ENCODE assay signal across 25 mouse cellular contexts in the genomic region with DNA sequence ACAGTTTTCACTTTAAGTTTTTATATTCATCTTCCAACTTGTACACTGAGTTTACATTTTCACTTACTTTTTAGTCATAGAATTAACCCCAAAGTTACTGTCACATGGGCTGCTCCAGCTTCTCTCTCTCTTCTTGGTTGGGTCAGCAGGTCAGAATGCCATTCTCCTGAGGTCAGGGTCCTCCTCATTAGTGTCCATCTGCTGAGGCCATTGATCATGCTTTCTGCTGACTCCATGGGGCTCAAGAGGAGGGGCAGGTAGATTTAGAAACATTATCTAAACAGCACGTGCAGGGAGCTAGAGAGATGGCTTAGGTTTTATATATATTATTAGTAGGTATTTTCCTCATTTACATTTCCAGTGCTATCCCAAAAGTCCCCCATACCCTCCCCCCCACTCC.
DNase-seq lines count a peak whose midpoint lies in the region; ATAC-seq and TF ChIP-seq lines count a peak whose summit lies in the region.
"Had no signal": no experiment of that assay in that cellular context is flagged by ENCODE, and none has a peak within 500 bp of the region (broad histone marks: within the 10 kb centered on the region; RNA-seq: fewer than 3 reads in every experiment).

No protein-coding gene starts in this region.

- no peaks in the 10 kb centered on the region for H3K4me1 ChIP-seq in forebrain, embryonic 11.5 days (replicated peaks; ENCODE audit: control insufficient read depth, insufficient read depth, low read length)
- H3K4me1 ChIP-seq in forebrain, embryonic 16.5 days (replicated peaks; ENCODE audit: control insufficient read depth, insufficient read depth, low read length): no peaks in the 10 kb centered on the region
- H3K4me1 ChIP-seq in heart, embryonic 11.5 days (ENCODE audit: control insufficient read depth, insufficient read depth, low read length): no peaks in the 10 kb centered on the region
- no peaks in the 10 kb centered on the region for H3K4me1 ChIP-seq in stomach, postnatal 0 days (replicated peaks; ENCODE audit: control insufficient read depth, insufficient read depth)
- H3K4me1 ChIP-seq: embryonic facial prominence, embryonic 12.5 days; embryonic facial prominence, embryonic 15.5 days; forebrain, embryonic 12.5 days; forebrain, embryonic 15.5 days; heart, embryonic 10.5 days; hindbrain, embryonic 13.5 days had no signal

- 21% methylated on average over 1 of the region's 1 CpGs for WGBS in forebrain, embryonic 11.5 days
- 18% methylated on average over 1 of the region's 1 CpGs for WGBS in forebrain, embryonic 16.5 days
- WGBS in heart, embryonic 11.5 days (ENCODE audit: insufficient replicate concordance): 68% methylated on average over 1 of the region's 1 CpGs
- 30% methylated on average over 1 of the region's 1 CpGs for WGBS in stomach, postnatal 0 days

- no peak overlapping the region for H3K9ac ChIP-seq in forebrain, embryonic 11.5 days (ENCODE audit: low read length)
- no peak overlapping the region for H3K9ac ChIP-seq in forebrain, embryonic 16.5 days (replicated peaks; ENCODE audit: low read depth, low read length)
- no peak overlapping the region for H3K9ac ChIP-seq in heart, embryonic 11.5 days (ENCODE audit: low read depth, low read length)
- no peak overlapping the region for H3K9ac ChIP-seq in stomach, postnatal 0 days (ENCODE audit: low read length)
- H3K9ac ChIP-seq: embryonic facial prominence, embryonic 12.5 days; embryonic facial prominence, embryonic 15.5 days; forebrain, embryonic 12.5 days; forebrain, embryonic 15.5 days; hindbrain, embryonic 13.5 days had no signal

- no peak for TF ChIP-seq EP300 in stomach, postnatal 0 days (optimal IDR thresholded peaks at IDR 0.05)

- DNase-seq in forebrain, embryonic 11.5 days (ENCODE audit: low spot score): no peak
- peak; percentile 77 for DNase-seq in embryo, embryonic 10 days (ENCODE audit: low spot score)
- peak; percentile 44 for DNase-seq in embryo, embryonic 9.5 days (ENCODE audit: extremely low spot score)
- no peak for DNase-seq in stomach, postnatal 0 days (ENCODE audit: low spot score)
- DNase-seq: adrenal gland, adult 8-10 months; adrenal gland, postnatal 25 days; cerebellum, adult 11-12 months; cerebellum, adult 8-10 months; cerebellum, postnatal 10 days; cerebellum, postnatal 36 days; gastrocnemius, postnatal 10 days; gastrocnemius, postnatal 36 days; heart, adult 2 months had no signal

- no peaks in the 10 kb centered on the region for H3K9me3 ChIP-seq in forebrain, embryonic 11.5 days (ENCODE audit: control insufficient read depth, low read length)
- H3K9me3 ChIP-seq in forebrain, embryonic 16.5 days (ENCODE audit: control insufficient read depth, low read length): no peaks in the 10 kb centered on the region
- H3K9me3 ChIP-seq in heart, embryonic 11.5 days (replicated peaks; ENCODE audit: control insufficient read depth, low read length): no peaks in the 10 kb centered on the region
- H3K9me3 ChIP-seq in stomach, postnatal 0 days (ENCODE audit: control insufficient read depth, low read length): no peaks in the 10 kb centered on the region
- H3K9me3 ChIP-seq: embryonic facial prominence, embryonic 12.5 days; embryonic facial prominence, embryonic 15.5 days; forebrain, embryonic 12.5 days; forebrain, embryonic 15.5 days; heart, embryonic 10.5 days; hindbrain, embryonic 13.5 days had no signal

- H3K36me3 ChIP-seq in forebrain, embryonic 11.5 days (ENCODE audit: control insufficient read depth, insufficient read depth, low read length): no peaks in the 10 kb centered on the region
- H3K36me3 ChIP-seq in forebrain, embryonic 16.5 days (ENCODE audit: control insufficient read depth, insufficient read depth): no peaks in the 10 kb centered on the region
- no peaks in the 10 kb centered on the region for H3K36me3 ChIP-seq in heart, embryonic 11.5 days (ENCODE audit: control insufficient read depth, insufficient read depth, low read length)
- H3K36me3 ChIP-seq in stomach, postnatal 0 days (ENCODE audit: control insufficient read depth, insufficient read depth, low read length): no peaks in the 10 kb centered on the region
- H3K36me3 ChIP-seq: embryonic facial prominence, embryonic 12.5 days; embryonic facial prominence, embryonic 15.5 days; forebrain, embryonic 12.5 days; forebrain, embryonic 15.5 days; heart, embryonic 10.5 days; hindbrain, embryonic 13.5 days had no signal

- H3K4me2 ChIP-seq in forebrain, embryonic 11.5 days (ENCODE audit: low read depth, low read length, severe bottlenecking): no peak overlapping the region
- H3K4me2 ChIP-seq in forebrain, embryonic 16.5 days (ENCODE audit: low read length): no peak overlapping the region
- no peak overlapping the region for H3K4me2 ChIP-seq in heart, embryonic 11.5 days
- no peak overlapping the region for H3K4me2 ChIP-seq in stomach, postnatal 0 days (replicated peaks; ENCODE audit: low read depth)
- H3K4me2 ChIP-seq: embryonic facial prominence, embryonic 12.5 days; embryonic facial prominence, embryonic 15.5 days; forebrain, embryonic 12.5 days; forebrain, embryonic 15.5 days; hindbrain, embryonic 13.5 days had no signal

- H3K4me3 ChIP-seq in forebrain, embryonic 11.5 days (ENCODE audit: low read depth, low read length): no peak overlapping the region
- no peak overlapping the region for H3K4me3 ChIP-seq in forebrain, embryonic 16.5 days (replicated peaks; ENCODE audit: low read length)
- H3K4me3 ChIP-seq in heart, embryonic 11.5 days (ENCODE audit: low read depth, low read length): no peak overlapping the region
- H3K4me3 ChIP-seq in stomach, postnatal 0 days (ENCODE audit: low read depth, low read length): no peak overlapping the region
- H3K4me3 ChIP-seq: embryonic facial prominence, embryonic 12.5 days; embryonic facial prominence, embryonic 15.5 days; forebrain, embryonic 12.5 days; forebrain, embryonic 15.5 days; heart, adult 2 months; heart, embryonic 10.5 days; hindbrain, embryonic 13.5 days had no signal

- H3K27me3 ChIP-seq in forebrain, embryonic 11.5 days (ENCODE audit: control insufficient read depth, insufficient read depth, low read length): no peaks in the 10 kb centered on the region
- no peaks in the 10 kb centered on the region for H3K27me3 ChIP-seq in forebrain, embryonic 16.5 days (replicated peaks; ENCODE audit: control insufficient read depth, insufficient read depth, low read length)
- no peaks in the 10 kb centered on the region for H3K27me3 ChIP-seq in heart, embryonic 11.5 days (ENCODE audit: control insufficient read depth, insufficient read depth, low read length)
- H3K27me3 ChIP-seq in stomach, postnatal 0 days (ENCODE audit: control insufficient read depth, insufficient read depth, low read length): no peaks in the 10 kb centered on the region
- H3K27me3 ChIP-seq: embryonic facial prominence, embryonic 12.5 days; embryonic facial prominence, embryonic 15.5 days; forebrain, embryonic 12.5 days; forebrain, embryonic 15.5 days; hindbrain, embryonic 13.5 days had no signal

- TF ChIP-seq CTCF in stomach, postnatal 0 days (IDR thresholded peaks at IDR 0.05; ENCODE audit: low read depth): no peak

- ATAC-seq in forebrain, embryonic 11.5 days (replicated peaks; ENCODE audit: low FRiP score): 0 out of 2 replicates have a peak, but pooled peaks have one; percentile 53
- ATAC-seq in forebrain, embryonic 16.5 days: no peak
- ATAC-seq in heart, embryonic 11.5 days (replicated peaks; ENCODE audit: insufficient number of reproducible peaks, low FRiP score, low TSS enrichment): no peak
- ATAC-seq in stomach, postnatal 0 days (ENCODE audit: low FRiP score, low TSS enrichment): no peak
- ATAC-seq: activated CD4-positive, CD25-positive, alpha-beta regulatory T cell, adult 4 months; forebrain, embryonic 15.5 days; hindbrain, postnatal 0 days; inflammation-experienced regulatory T-cells, adult 6 months; intestine, embryonic 16.5 days had no signal

- H3K27ac ChIP-seq in forebrain, embryonic 11.5 days (ENCODE audit: low read depth, low read length): no peak overlapping the region
- H3K27ac ChIP-seq in forebrain, embryonic 16.5 days (ENCODE audit: low read length): no peak overlapping the region
- H3K27ac ChIP-seq in heart, embryonic 11.5 days (ENCODE audit: low read depth, low read length): no peak overlapping the region
- no peak overlapping the region for H3K27ac ChIP-seq in stomach, postnatal 0 days (replicated peaks)
- H3K27ac ChIP-seq: embryonic facial prominence, embryonic 12.5 days; embryonic facial prominence, embryonic 15.5 days; forebrain, embryonic 12.5 days; forebrain, embryonic 15.5 days; heart, adult 2 months; heart, embryonic 10.5 days; hindbrain, embryonic 13.5 days; hindbrain, postnatal 0 days had no signal

Comparison
In these comparisons a context has a peak if more than half of its experiments do, and no peak if none do; other contexts are left out.
1. DNase-seq: peak in embryo, embryonic 10 days (single experiment) and embryo, embryonic 9.5 days (single experiment); none in forebrain, embryonic 11.5 days (single experiment) and stomach, postnatal 0 days (single experiment).